Mouse (Mus musculus): ENCODE measurements around the gene Gdpgp1.
A peak's percentile ranks its signal among the peaks of the same experiment; 100 is the strongest.

GRCm38 (mm10) chr7:80216566-80216965 is 16.1 kb upstream of the Gdpgp1 start:
- TF ChIP-seq CTCF (IDR thresholded peaks at IDR 0.05; ENCODE audit: low read depth) (0 out of 2 replicates have a peak, but pooled peaks have one; percentile 5), EP300 (IDR thresholded peaks at IDR 0.05; ENCODE audit: low read depth) (no peak)

Measured in heart, postnatal 0 days (tissue).